Mouse (Mus musculus): ENCODE results near the gene Supt20.
"Not testable (repeated sequence)": the region's sequence is repeated elsewhere in the genome, so short reads cannot be mapped to it uniquely, and the experiment has no call there.

Gene Supt20

DNA sequence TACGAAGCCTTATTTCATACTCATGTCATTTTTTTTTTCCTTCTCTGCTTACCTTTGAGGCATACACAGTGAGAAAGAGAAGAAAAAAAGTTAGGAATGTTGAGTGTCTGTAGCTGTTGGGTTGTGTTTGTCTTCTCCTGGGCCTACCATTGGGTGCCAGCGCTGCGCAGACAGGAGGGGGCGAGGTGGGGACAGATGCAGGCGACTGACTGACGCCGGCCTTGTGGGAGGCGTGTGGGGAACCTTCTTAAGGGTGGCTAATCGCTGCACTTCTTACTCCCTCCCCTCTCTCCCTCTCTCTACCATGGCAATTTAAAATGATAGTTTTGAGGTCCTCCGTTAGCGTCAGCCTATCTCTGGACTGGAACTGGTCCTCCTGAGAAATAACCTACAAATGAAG, 63.5 kb downstream of the Supt20 start:
- no peak for DNase-seq (ENCODE audit: low read depth)

DNA sequence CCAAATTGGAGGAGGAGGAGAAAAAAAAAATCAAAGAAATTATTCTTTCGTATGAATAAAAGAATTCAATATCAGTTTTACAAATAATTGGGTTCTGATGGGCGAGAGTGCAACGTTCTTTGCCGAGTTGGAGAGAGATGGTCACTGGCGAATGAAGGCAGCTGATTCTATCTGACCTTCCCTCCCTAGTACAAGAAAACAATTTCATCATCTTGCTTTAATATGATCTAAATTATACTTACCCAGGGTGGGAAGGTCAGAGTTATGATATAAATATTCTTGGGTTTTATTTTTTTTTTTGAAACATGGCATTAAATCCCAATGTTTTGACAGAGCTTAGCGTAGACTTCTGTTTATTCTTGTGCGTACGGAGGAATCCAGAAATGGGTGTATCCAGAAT, 64.8 kb downstream of the Supt20 start:
- no peak for DNase-seq (ENCODE audit: low read depth)

DNA sequence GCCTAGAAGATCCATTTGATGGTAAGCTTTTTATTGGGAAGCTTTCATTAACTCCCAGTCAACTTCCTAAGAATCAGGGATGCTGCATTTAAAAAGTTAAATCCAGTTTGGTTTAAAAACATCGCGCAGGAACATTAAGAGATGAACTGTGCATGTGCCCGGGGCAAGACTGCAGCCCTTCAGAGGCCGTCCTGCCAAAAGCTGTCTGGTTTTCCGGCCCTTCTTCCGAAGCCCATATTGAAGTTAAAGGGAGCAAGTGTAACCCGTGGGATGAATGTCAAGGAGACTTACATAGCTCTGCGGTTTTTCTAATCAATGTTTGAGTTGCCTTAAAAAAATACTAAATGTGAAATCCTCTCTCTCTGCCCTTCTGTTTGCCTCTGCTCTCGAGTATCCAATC, 66.6 kb downstream of the Supt20 start:
- no peak for DNase-seq (ENCODE audit: low read depth)

DNA sequence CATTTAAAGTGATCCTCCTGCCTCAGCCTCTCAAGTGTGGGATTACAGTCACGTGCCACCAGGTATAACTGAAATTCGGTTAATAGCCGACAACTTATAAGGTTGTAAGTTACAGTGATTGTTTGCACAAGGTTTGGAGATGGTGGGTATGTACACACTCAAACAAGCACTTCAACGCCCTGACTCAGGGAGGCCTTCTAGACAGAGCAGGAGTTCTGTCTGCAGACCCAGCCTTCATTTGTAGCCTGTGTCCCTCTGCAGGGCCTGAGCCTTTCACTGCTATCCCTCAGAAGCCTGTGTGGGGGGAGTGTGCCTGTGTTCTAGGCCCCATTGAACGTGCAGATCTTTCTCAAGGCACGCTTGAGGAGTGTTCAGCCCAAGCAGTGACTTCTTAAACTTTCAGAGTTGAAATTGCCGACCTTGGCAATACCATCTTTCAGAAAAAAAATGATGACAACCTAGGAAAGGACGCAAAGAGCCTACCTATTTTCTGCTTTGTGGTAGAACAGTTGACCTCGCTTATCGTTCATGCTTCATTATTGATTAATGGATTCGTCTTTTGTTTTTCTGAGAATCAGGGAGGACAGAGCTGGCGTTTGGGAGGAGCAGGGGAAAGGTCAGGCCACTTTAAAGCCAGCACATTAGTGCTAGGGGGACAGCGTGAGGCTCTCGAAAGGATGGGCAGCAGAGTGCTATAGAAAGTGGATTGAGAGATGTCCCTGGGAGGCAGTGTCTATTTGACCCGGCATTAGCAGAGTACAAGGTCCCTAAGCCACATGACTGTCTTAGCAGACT, 67.9 kb downstream of the Supt20 start:
- DNase-seq (ENCODE audit: low read depth), result no peak

DNA sequence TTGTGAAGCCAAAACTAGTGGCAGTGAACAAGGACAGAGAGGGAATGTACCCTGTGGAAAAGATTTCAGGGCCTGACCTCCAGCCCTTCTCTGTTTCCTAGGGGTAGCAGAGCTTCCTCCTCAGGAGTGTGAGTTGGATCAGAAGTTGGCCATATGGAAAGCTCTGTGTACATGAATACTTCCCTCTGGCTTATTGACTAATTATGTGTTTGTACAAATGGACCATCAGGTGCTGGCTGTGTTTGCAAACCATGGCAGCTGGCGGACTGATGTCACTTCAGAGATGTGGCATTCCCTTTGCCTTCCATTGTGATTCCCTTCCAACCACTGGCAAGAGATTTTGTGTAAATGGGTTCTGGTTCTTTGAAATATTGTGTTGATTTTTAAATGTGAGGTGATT, 68.7 kb downstream of the Supt20 start:
- no peak for DNase-seq (ENCODE audit: low read depth)

DNA sequence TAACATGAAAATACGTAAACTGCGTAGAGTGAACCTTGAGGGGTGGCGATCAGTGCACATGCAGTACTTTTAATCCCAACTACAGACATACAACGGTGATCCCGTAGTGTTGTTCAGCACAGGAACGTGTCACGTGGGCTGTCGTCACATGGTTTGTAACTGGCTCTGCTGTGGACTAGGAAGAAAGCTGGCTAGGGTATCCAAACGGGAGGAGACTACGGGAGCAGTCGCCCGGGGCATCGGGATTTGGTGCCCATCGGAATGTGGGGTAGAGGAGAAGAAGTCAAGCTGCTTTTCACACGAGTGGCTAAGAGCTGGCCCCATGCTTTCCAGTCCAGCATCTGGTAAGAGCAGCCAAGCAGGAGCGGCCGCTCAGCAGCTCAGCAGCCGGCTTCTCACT, 71.8 kb downstream of the Supt20 start:
- DNase-seq (ENCODE audit: low read depth), result no peak

DNA sequence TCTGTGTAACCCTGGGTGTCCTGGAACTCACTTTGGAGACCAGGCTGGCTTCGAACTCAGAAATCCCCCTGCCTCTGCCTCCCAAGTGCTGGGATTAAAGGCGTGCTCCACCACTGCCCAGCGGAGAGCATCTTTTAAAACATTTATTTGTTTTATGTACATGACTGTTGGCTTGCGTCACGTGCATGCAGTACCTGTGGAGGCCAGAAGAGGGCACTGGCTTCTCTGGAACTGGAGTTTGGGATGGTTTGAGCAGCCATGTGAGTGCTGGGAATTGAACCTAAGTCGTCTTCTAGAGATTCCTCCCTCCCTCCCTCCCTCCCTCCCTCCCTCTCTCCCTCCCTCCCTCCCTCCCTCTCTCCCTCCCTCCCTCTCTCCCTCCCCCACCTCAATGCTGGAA, 72.9 kb downstream of the Supt20 start:
- not testable (repeated sequence) for DNase-seq (ENCODE audit: low read depth)

GRCm38 (mm10) chr3:54766034-54766433, 73.4 kb downstream of the Supt20 start:
- no peak for DNase-seq (ENCODE audit: low read depth)

DNA sequence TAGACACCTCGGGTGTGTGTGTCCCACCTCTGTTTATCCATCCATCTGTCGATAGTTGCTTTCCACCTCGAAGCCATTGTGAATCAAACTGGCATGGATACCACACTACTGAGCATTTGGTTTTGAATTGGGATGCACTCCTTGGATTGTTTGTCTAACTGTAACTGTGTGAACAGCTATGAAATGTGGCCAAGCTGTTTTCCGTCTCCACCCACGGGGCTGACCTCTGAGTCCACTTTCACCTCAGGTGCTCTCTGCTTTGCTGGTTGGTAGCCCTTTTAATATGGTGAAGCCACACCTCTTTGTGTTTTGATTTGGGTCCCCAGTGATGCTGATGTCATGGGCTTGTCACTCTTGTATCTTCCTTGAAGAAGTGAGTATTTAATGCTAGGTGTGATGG, 74.2 kb downstream of the Supt20 start:
- no peak for DNase-seq (ENCODE audit: low read depth)

- DNase-seq (ENCODE audit: low read depth), result no peak
Measured at GRCm38 (mm10) chr3:54768592-54768991, 76.0 kb downstream of the Supt20 start.

DNA sequence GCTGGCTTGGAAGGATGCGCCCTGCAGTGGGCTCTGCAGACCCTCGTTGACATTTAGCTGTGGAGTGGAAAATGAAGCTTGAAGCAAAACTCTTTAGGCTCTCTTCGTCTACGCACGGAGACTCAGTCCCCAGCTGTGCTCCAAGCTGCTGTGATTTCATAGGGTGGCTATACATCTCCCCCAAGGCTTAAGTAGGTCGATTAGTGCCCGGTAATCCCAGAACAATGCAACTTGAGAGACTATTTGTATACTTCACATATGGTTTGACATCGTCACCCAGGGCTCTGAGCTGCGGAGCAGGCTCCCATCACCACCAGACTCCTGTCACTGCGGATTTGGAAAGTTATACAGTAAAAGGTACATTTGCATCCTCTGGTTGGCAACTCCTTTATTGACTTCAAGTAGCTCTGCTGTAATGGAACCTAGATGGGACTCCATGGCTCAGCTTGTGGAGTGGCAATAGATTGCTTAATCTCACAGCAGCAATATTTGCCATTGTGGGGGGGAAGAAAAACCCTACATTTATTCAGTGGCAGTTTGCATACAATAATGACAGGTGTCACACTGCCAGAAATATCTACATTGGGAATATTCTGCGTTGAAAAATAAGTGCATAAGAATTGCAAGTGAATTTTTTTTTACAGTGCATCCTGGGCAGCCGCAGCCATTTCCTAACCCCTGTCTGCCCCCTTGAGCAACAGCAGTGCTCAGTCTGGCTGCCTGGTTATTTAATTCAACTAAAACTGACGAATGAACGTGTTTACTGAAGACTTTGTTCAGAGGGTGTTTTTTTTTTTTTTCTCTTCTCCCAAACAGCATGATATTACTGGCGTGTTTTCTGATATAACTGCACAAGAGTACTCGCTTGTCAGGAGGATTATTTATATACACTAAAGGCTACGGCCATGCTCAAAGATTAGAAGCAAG, 77.0 kb downstream of the Supt20 start:
- no peak for DNase-seq (ENCODE audit: low read depth)

- no peak for DNase-seq (ENCODE audit: low read depth)
Measured at GRCm38 (mm10) chr3:54773613-54774012, 81.0 kb downstream of the Supt20 start.

- DNase-seq (ENCODE audit: low read depth), result no peak
Measured at GRCm38 (mm10) chr3:54775989-54776631, 83.5 kb downstream of the Supt20 start.

Measured in c-Kit-positive CD71-positive TER-119-negative erythroid progenitor cells, embryonic 14.5 days (primary cell).